Mouse (Mus musculus): ENCODE data around the gene Tmem132e. TPM values are rescaled to one million over a fixed set of nuclear protein-coding genes. Genes with fewer than 3 reads are reported as not detected.
A peak's percentile ranks its signal among the peaks of the same experiment; 100 is the strongest.

Gene Tmem132e
- polyA plus RNA-seq, 1 experiment from 2014 or later = 0.25 TPM

- no peak overlapping the region for H3K9ac ChIP-seq (ENCODE audit: low read depth, low read length)
- H3K9me3 ChIP-seq (ENCODE audit: control insufficient read depth, low read length) = no peaks in the 10 kb centered on the region
- H3K27me3 ChIP-seq (replicated peaks; ENCODE audit: control insufficient read depth, insufficient read depth, low read length) = 0 out of 2 replicates have a peak, but pooled peaks cover 2% of the 10 kb centered on the region
- no peak overlapping the region for H3K4me3 ChIP-seq (ENCODE audit: low read depth, low read length)
- H3K27ac ChIP-seq (ENCODE audit: low read depth, low read length) = no peak overlapping the region
- no peaks in the 10 kb centered on the region; the same call in 1 of the 2 replicates for H3K4me1 ChIP-seq (replicated peaks; ENCODE audit: control insufficient read depth, insufficient read depth, low read length)
- H3K36me3 ChIP-seq (ENCODE audit: control insufficient read depth, insufficient read depth, low read length) = no peaks in the 10 kb centered on the region
- no peak overlapping the region for H3K4me2 ChIP-seq
- WGBS = 48% methylated on average over 8 of the region's 9 CpGs
- no peak for ATAC-seq (replicated peaks; ENCODE audit: low FRiP score)
- no peak for DNase-seq (ENCODE audit: low spot score)
Observed at GRCm38 (mm10) chr11:82418337-82419041, 29.8 kb downstream of the Tmem132e start.

- no peak overlapping the region for H3K27ac ChIP-seq (ENCODE audit: low read depth, low read length)
- no peak for DNase-seq (ENCODE audit: low spot score)
- no peaks in the 10 kb centered on the region for H3K36me3 ChIP-seq (ENCODE audit: control insufficient read depth, insufficient read depth, low read length)
- WGBS = 39% methylated on average over 5 of the region's 5 CpGs
- H3K27me3 ChIP-seq (replicated peaks; ENCODE audit: control insufficient read depth, insufficient read depth, low read length) = no peaks in the 10 kb centered on the region
- no peak overlapping the region for H3K9ac ChIP-seq (ENCODE audit: low read depth, low read length)
- H3K9me3 ChIP-seq (ENCODE audit: control insufficient read depth, low read length) = no peaks in the 10 kb centered on the region
- H3K4me2 ChIP-seq = no peak overlapping the region
- H3K4me3 ChIP-seq (ENCODE audit: low read depth, low read length) = no peak overlapping the region
- no peak for ATAC-seq (replicated peaks; ENCODE audit: low FRiP score)
- no peaks in the 10 kb centered on the region for H3K4me1 ChIP-seq (replicated peaks; ENCODE audit: control insufficient read depth, insufficient read depth, low read length)
Observed at GRCm38 (mm10) chr11:82421909-82422308, 33.2 kb downstream of the Tmem132e start.

GRCm38 (mm10) chr11:82423521-82423920 is 34.8 kb downstream of the Tmem132e start:
- no peak for ATAC-seq (replicated peaks; ENCODE audit: low FRiP score)
- no peak overlapping the region for H3K4me3 ChIP-seq (ENCODE audit: low read depth, low read length)
- WGBS = 40% methylated on average over 4 of the region's 4 CpGs
- H3K36me3 ChIP-seq (ENCODE audit: control insufficient read depth, insufficient read depth, low read length) = no peaks in the 10 kb centered on the region
- no peaks in the 10 kb centered on the region for H3K9me3 ChIP-seq (ENCODE audit: control insufficient read depth, low read length)
- H3K27ac ChIP-seq (ENCODE audit: low read depth, low read length) = no peak overlapping the region
- H3K27me3 ChIP-seq (replicated peaks; ENCODE audit: control insufficient read depth, insufficient read depth, low read length) = no peaks in the 10 kb centered on the region
- H3K4me1 ChIP-seq (replicated peaks; ENCODE audit: control insufficient read depth, insufficient read depth, low read length) = no peaks in the 10 kb centered on the region
- no peak for DNase-seq (ENCODE audit: low spot score)
- H3K4me2 ChIP-seq = no peak overlapping the region
- no peak overlapping the region for H3K9ac ChIP-seq (ENCODE audit: low read depth, low read length)

- DNase-seq (ENCODE audit: low spot score) (no peak), ATAC-seq (replicated peaks; ENCODE audit: low FRiP score) (no peak)
- H3K27ac ChIP-seq (ENCODE audit: low read depth, low read length) = no peak overlapping the region
- no peak overlapping the region for H3K4me2 ChIP-seq
- H3K36me3 ChIP-seq (ENCODE audit: control insufficient read depth, insufficient read depth, low read length) = no peaks in the 10 kb centered on the region
- peaks cover 16% of the 10 kb centered on the region for H3K27me3 ChIP-seq (replicated peaks; ENCODE audit: control insufficient read depth, insufficient read depth, low read length)
- no peak overlapping the region for H3K4me3 ChIP-seq (ENCODE audit: low read depth, low read length)
- no peaks in the 10 kb centered on the region for H3K9me3 ChIP-seq (ENCODE audit: control insufficient read depth, low read length)
- H3K9ac ChIP-seq (ENCODE audit: low read depth, low read length) = no peak overlapping the region
- WGBS = 53% methylated on average over 4 of the region's 4 CpGs
- H3K4me1 ChIP-seq (replicated peaks; ENCODE audit: control insufficient read depth, insufficient read depth, low read length) = no peaks in the 10 kb centered on the region
Observed at GRCm38 (mm10) chr11:82428801-82429200, 40.1 kb downstream of the Tmem132e start.

- H3K4me1 ChIP-seq (replicated peaks; ENCODE audit: control insufficient read depth, insufficient read depth, low read length) = no peaks in the 10 kb centered on the region
- ATAC-seq (replicated peaks; ENCODE audit: low FRiP score) (no peak), DNase-seq (ENCODE audit: low spot score) (no peak)
- no peaks in the 10 kb centered on the region for H3K9me3 ChIP-seq (ENCODE audit: control insufficient read depth, low read length)
- no peak overlapping the region for H3K27ac ChIP-seq (ENCODE audit: low read depth, low read length)
- H3K36me3 ChIP-seq (ENCODE audit: control insufficient read depth, insufficient read depth, low read length) = no peaks in the 10 kb centered on the region
- peak overlapping the region; percentile 57 for H3K4me2 ChIP-seq
- H3K27me3 ChIP-seq (replicated peaks; ENCODE audit: control insufficient read depth, insufficient read depth, low read length) = peaks cover 41% of the 10 kb centered on the region
- WGBS = 4% methylated on average over 62 of the region's 62 CpGs
- H3K9ac ChIP-seq (ENCODE audit: low read depth, low read length) = no peak overlapping the region
- H3K4me3 ChIP-seq (ENCODE audit: low read depth, low read length) = peak overlapping the region; percentile 35
Observed at GRCm38 (mm10) chr11:82434091-82434831, 45.6 kb downstream of the Tmem132e start.

GRCm38 (mm10) chr11:82434832-82435182 is 46.1 kb downstream of the Tmem132e start:
- no peaks in the 10 kb centered on the region for H3K9me3 ChIP-seq (ENCODE audit: control insufficient read depth, low read length)
- H3K4me2 ChIP-seq = peak overlapping the region; percentile 57
- no peak overlapping the region for H3K27ac ChIP-seq (ENCODE audit: low read depth, low read length)
- no peaks in the 10 kb centered on the region for H3K4me1 ChIP-seq (replicated peaks; ENCODE audit: control insufficient read depth, insufficient read depth, low read length)
- peaks cover 41% of the 10 kb centered on the region for H3K27me3 ChIP-seq (replicated peaks; ENCODE audit: control insufficient read depth, insufficient read depth, low read length)
- H3K36me3 ChIP-seq (ENCODE audit: control insufficient read depth, insufficient read depth, low read length) = no peaks in the 10 kb centered on the region
- no peak for ATAC-seq (replicated peaks; ENCODE audit: low FRiP score)
- 5% methylated on average over 34 of the region's 36 CpGs for WGBS
- no peak for DNase-seq (ENCODE audit: low spot score)
- H3K4me3 ChIP-seq (ENCODE audit: low read depth, low read length) = peak overlapping the region; percentile 35
- H3K9ac ChIP-seq (ENCODE audit: low read depth, low read length) = no peak overlapping the region

GRCm38 (mm10) chr11:82448485-82448884 is 59.8 kb downstream of the Tmem132e start:
- 56% methylated on average over 9 of the region's 9 CpGs for WGBS
- no peak overlapping the region for H3K4me3 ChIP-seq (ENCODE audit: low read depth, low read length)
- H3K9ac ChIP-seq (ENCODE audit: low read depth, low read length) = no peak overlapping the region
- no peaks in the 10 kb centered on the region for H3K4me1 ChIP-seq (replicated peaks; ENCODE audit: control insufficient read depth, insufficient read depth, low read length)
- H3K4me2 ChIP-seq = no peak overlapping the region
- no peaks in the 10 kb centered on the region for H3K36me3 ChIP-seq (ENCODE audit: control insufficient read depth, insufficient read depth, low read length)
- H3K9me3 ChIP-seq (ENCODE audit: control insufficient read depth, low read length) = no peaks in the 10 kb centered on the region
- peaks cover 3% of the 10 kb centered on the region for H3K27me3 ChIP-seq (replicated peaks; ENCODE audit: control insufficient read depth, insufficient read depth, low read length)
- ATAC-seq (replicated peaks; ENCODE audit: low FRiP score) = no peak
- no peak overlapping the region for H3K27ac ChIP-seq (ENCODE audit: low read depth, low read length)
- no peak for DNase-seq (ENCODE audit: low spot score)

- no peak overlapping the region for H3K4me2 ChIP-seq
- no peak overlapping the region for H3K27ac ChIP-seq (ENCODE audit: low read depth, low read length)
- H3K4me1 ChIP-seq (replicated peaks; ENCODE audit: control insufficient read depth, insufficient read depth, low read length) = no peaks in the 10 kb centered on the region
- 68% methylated on average over 5 of the region's 5 CpGs for WGBS
- no peaks in the 10 kb centered on the region; the same call in 1 of the 2 replicates for H3K27me3 ChIP-seq (replicated peaks; ENCODE audit: control insufficient read depth, insufficient read depth, low read length)
- H3K9me3 ChIP-seq (ENCODE audit: control insufficient read depth, low read length) = no peaks in the 10 kb centered on the region
- H3K4me3 ChIP-seq (ENCODE audit: low read depth, low read length) = no peak overlapping the region
- no peak for DNase-seq (ENCODE audit: low spot score)
- H3K9ac ChIP-seq (ENCODE audit: low read depth, low read length) = no peak overlapping the region
- no peaks in the 10 kb centered on the region for H3K36me3 ChIP-seq (ENCODE audit: control insufficient read depth, insufficient read depth, low read length)
- ATAC-seq (replicated peaks; ENCODE audit: low FRiP score) = no peak
Observed at GRCm38 (mm10) chr11:82452516-82452915, 63.8 kb downstream of the Tmem132e start.

- Histone ChIP-seq H3K27ac (ENCODE audit: low read depth, low read length) (no peak overlapping the region), H3K4me2 (no peak overlapping the region), H3K27me3 (replicated peaks; ENCODE audit: control insufficient read depth, insufficient read depth, low read length) (no peaks in the 10 kb centered on the region; the same call in 1 of the 2 replicates), H3K36me3 (ENCODE audit: control insufficient read depth, insufficient read depth, low read length) (no peaks in the 10 kb centered on the region), H3K4me3 (ENCODE audit: low read depth, low read length) (no peak overlapping the region), H3K9ac (ENCODE audit: low read depth, low read length) (no peak overlapping the region), H3K4me1 (replicated peaks; ENCODE audit: control insufficient read depth, insufficient read depth, low read length) (no peaks in the 10 kb centered on the region), H3K9me3 (ENCODE audit: control insufficient read depth, low read length) (no peaks in the 10 kb centered on the region)
- DNase-seq (ENCODE audit: low spot score) (no peak), ATAC-seq (replicated peaks; ENCODE audit: low FRiP score) (no peak)
- 67% methylated on average over 7 of the region's 7 CpGs for WGBS
Observed at GRCm38 (mm10) chr11:82453230-82453629, 64.5 kb downstream of the Tmem132e start.
